Mouse (Mus musculus): ENCODE data around the gene Synm. TPM values are rescaled to one million over a fixed set of nuclear protein-coding genes. Genes with fewer than 3 reads are reported as not detected.

Gene Synm
- 1.8 and 1.9 TPM in 2 replicates for polyA plus RNA-seq (2015; fragmentation: Nextera tagmentation; extraction: Ambion mirVana)

DNA sequence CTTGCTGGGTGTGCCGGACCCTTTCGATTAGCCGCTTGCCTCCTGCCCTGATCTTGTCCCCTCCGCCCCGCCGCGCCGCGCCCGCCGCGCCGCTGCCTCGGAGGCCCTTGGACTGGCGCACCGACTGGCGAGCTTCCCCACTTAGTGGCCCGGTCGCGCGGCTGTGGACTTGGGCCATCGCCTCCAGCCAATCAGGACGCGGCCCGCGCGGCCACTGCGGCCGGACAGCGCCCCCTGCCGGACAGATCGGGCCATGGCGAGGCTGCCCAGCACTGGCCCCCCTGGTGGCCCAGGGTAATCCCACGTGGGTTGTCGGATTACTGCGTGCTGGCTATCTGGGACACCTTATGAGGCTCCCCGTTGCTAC is at the start of gene Synm:
Gene Synm (minus strand): TSS at position 114 of the 367 bp plus-strand sequence.
- peak within 1 kb of the TSS; percentile 70 for H3K9ac ChIP-seq
- ATAC-seq, result peak; percentile 90
- WGBS, result 0% methylated on average over 36 of the region's 37 CpGs

GRCm38 (mm10) chr7:67803857-67804215 is 44.3 kb upstream of the Synm start:
- peak; percentile 39; the same call in 1 of the 2 replicates for ATAC-seq
- H3K4me3 ChIP-seq, result peak overlapping the region; percentile 41
- H3K27ac ChIP-seq, result no peak overlapping the region
- H3K4me1 ChIP-seq, result 0 out of 2 replicates have a peak, but pooled peaks cover 8% of the 10 kb centered on the region
- H3K4me2 ChIP-seq, result peak overlapping the region; percentile 70
- H3K9ac ChIP-seq, result peak overlapping the region; percentile 45
- H3K36me3 ChIP-seq (ENCODE audit: poor library complexity, severe bottlenecking), result no peaks in the 10 kb centered on the region
- no peaks in the 10 kb centered on the region for H3K9me3 ChIP-seq (replicated peaks)
- no peaks in the 10 kb centered on the region for H3K27me3 ChIP-seq
- WGBS, result 6% methylated on average over 11 of the region's 13 CpGs

More for the DNA sequence above, at the start of gene Synm:
- H3K36me3 ChIP-seq (ENCODE audit: poor library complexity, severe bottlenecking), result no peaks in the 10 kb centered on the region
- peaks cover 13% of the 10 kb centered on the region for H3K4me1 ChIP-seq
- H3K4me3 ChIP-seq, result peak within 1 kb of the TSS; percentile 60
- peak within 1 kb of the TSS; percentile 59 for H3K27ac ChIP-seq
- peak within 1 kb of the TSS; percentile 99 for H3K4me2 ChIP-seq
- H3K9me3 ChIP-seq (replicated peaks), result no peaks in the 10 kb centered on the region
- peaks cover 23% of the 10 kb centered on the region for H3K27me3 ChIP-seq

DNA sequence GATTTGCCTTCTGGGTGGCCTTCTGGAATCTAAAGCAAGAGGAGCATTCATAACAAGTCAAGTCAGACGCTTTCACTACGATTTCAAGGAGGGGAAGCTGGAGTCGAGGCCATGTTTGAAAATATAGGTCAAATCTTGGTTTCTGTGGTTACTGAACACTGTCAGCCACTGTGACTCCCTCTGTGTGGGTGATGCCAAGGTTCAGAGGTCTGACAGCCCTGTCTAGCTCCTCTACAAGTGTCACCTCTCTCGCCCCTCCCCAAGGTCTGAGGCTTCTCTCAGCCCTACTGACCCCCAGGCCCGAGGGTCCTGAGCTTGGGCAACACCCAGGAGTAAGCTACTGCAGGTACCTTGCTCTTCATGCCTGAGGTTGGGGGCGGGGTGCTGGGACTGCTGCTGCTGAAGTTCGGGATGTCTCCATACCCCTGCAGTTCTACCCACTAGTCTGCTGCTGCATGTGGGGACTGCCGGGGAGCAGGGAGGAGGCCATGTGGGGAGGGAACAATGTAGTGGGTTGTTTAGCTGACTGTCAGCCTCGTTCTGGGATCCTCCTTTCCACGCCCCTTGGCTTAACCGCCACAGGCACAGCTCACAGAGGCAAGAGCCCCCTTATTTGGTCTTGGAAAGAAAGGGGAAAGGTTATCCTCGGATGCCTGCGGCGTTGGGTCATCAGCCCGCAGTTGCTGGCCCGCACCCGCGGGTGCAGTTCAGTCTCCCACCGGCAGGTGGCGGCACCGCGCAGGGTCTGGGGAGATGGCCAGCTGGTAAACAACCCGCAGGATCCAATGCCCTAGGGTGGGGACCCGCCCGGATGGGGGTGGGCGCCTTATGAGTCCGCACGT is 43.7 kb upstream of the Synm start:
- Histone ChIP-seq H3K4me2 (peak overlapping the region; percentile 70), H3K4me3 (peak overlapping the region; percentile 41), H3K27ac (no peak overlapping the region), H3K9ac (peak overlapping the region; percentile 45), H3K9me3 (replicated peaks) (no peaks in the 10 kb centered on the region), H3K36me3 (ENCODE audit: poor library complexity, severe bottlenecking) (no peaks in the 10 kb centered on the region), H3K27me3 (no peaks in the 10 kb centered on the region), H3K4me1 (0 out of 2 replicates have a peak, but pooled peaks cover 8% of the 10 kb centered on the region)
- WGBS, result 15% methylated on average over 28 of the region's 28 CpGs
- ATAC-seq, result peak; percentile 84

DNA sequence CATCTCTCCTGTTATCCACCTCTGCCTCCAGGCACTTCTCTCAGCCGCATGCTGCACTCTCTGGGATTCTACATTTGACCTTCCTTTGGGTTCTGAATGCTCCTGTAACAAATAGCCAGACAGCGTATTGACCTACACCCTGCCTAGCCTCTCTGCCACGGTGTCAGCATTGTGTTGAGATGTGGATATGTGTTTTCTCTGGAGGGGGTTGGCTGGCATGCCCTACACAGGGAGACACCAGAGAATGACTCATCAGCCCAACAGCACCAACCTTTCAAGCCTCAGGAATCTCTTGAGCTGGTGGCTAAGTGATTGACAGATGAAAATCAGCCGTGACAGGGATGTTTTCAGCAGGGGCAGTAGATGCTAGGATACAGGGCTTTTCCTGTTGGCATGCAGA is 41.5 kb upstream of the Synm start:
- Histone ChIP-seq H3K27ac (no peak overlapping the region), H3K4me2 (no peak overlapping the region), H3K36me3 (ENCODE audit: poor library complexity, severe bottlenecking) (no peaks in the 10 kb centered on the region), H3K27me3 (no peaks in the 10 kb centered on the region), H3K4me1 (0 out of 2 replicates have a peak, but pooled peaks cover 8% of the 10 kb centered on the region), H3K9ac (no peak overlapping the region), H3K9me3 (replicated peaks) (no peaks in the 10 kb centered on the region), H3K4me3 (no peak overlapping the region)
- WGBS, result 75% methylated on average over 4 of the region's 4 CpGs
- ATAC-seq, result no peak

GRCm38 (mm10) chr7:67800547-67800946 is 41.0 kb upstream of the Synm start:
- Histone ChIP-seq H3K27ac (no peak overlapping the region), H3K9me3 (replicated peaks) (no peaks in the 10 kb centered on the region), H3K4me3 (no peak overlapping the region), H3K36me3 (ENCODE audit: poor library complexity, severe bottlenecking) (no peaks in the 10 kb centered on the region), H3K4me2 (no peak overlapping the region), H3K4me1 (0 out of 2 replicates have a peak, but pooled peaks cover 8% of the 10 kb centered on the region), H3K9ac (no peak overlapping the region), H3K27me3 (no peaks in the 10 kb centered on the region)
- ATAC-seq, result no peak
- WGBS, result 92% methylated on average over 6 of the region's 6 CpGs

GRCm38 (mm10) chr7:67798476-67798875 is 38.9 kb upstream of the Synm start:
- Histone ChIP-seq H3K27me3 (no peaks in the 10 kb centered on the region), H3K36me3 (ENCODE audit: poor library complexity, severe bottlenecking) (no peaks in the 10 kb centered on the region), H3K27ac (no peak overlapping the region), H3K4me2 (no peak overlapping the region), H3K9me3 (replicated peaks) (no peaks in the 10 kb centered on the region), H3K4me1 (0 out of 2 replicates have a peak, but pooled peaks cover 4% of the 10 kb centered on the region), H3K9ac (no peak overlapping the region), H3K4me3 (no peak overlapping the region)
- WGBS, result 92% methylated on average over 4 of the region's 4 CpGs
- no peak for ATAC-seq

- Histone ChIP-seq H3K4me1 (no peaks in the 10 kb centered on the region), H3K4me2 (no peak overlapping the region), H3K9ac (no peak overlapping the region), H3K4me3 (no peak overlapping the region), H3K9me3 (replicated peaks) (no peaks in the 10 kb centered on the region), H3K27ac (no peak overlapping the region), H3K27me3 (no peaks in the 10 kb centered on the region), H3K36me3 (ENCODE audit: poor library complexity, severe bottlenecking) (no peaks in the 10 kb centered on the region)
- ATAC-seq, result no peak
- WGBS, result 44% methylated on average over 8 of the region's 8 CpGs
Measured at GRCm38 (mm10) chr7:67797065-67797464, 37.5 kb upstream of the Synm start.

- ATAC-seq, result no peak
- H3K27ac ChIP-seq, result no peak overlapping the region
- no peaks in the 10 kb centered on the region for H3K36me3 ChIP-seq (ENCODE audit: poor library complexity, severe bottlenecking)
- no peaks in the 10 kb centered on the region for H3K9me3 ChIP-seq (replicated peaks)
- no peaks in the 10 kb centered on the region for H3K27me3 ChIP-seq
- H3K9ac ChIP-seq, result no peak overlapping the region
- H3K4me2 ChIP-seq, result no peak overlapping the region
- no peaks in the 10 kb centered on the region for H3K4me1 ChIP-seq
- no peak overlapping the region for H3K4me3 ChIP-seq
- 67% methylated on average over 7 of the region's 7 CpGs for WGBS
Measured at GRCm38 (mm10) chr7:67793449-67793848, 33.9 kb upstream of the Synm start.

GRCm38 (mm10) chr7:67791256-67791655 is 31.7 kb upstream of the Synm start:
- no peaks in the 10 kb centered on the region for H3K9me3 ChIP-seq (replicated peaks)
- no peaks in the 10 kb centered on the region for H3K27me3 ChIP-seq
- no peak overlapping the region for H3K27ac ChIP-seq
- no peak overlapping the region for H3K4me3 ChIP-seq
- whole genome bisulfite sequencing, result 45% methylated on average over 7 of the region's 7 CpGs
- H3K9ac ChIP-seq, result no peak overlapping the region
- H3K36me3 ChIP-seq (ENCODE audit: poor library complexity, severe bottlenecking), result no peaks in the 10 kb centered on the region
- no peaks in the 10 kb centered on the region for H3K4me1 ChIP-seq
- H3K4me2 ChIP-seq, result no peak overlapping the region
- ATAC-seq, result no peak

DNA sequence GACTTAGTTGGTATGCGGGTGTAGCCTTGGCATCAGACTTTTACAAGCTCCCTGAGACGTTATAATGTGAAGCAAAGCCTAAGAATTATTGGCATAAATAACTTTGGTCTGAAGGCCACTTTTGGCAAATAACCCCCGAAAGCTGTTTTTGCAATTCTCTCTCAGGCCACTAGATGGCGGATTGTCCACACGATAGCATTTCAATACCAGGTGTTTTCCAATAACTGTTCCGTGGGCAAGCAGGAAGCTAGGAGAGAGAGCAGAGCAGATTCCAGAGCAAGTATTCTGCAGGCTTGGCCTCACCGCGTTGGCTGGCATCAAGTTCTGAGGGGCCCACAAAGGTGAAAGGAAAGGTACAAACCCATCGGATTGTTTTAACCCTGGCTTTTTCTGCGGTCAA is 29.2 kb upstream of the Synm start:
- H3K4me2 ChIP-seq, result no peak overlapping the region
- 0 out of 2 replicates have a peak, but pooled peaks have one; percentile 59 for ATAC-seq
- H3K36me3 ChIP-seq (ENCODE audit: poor library complexity, severe bottlenecking), result no peaks in the 10 kb centered on the region
- H3K9ac ChIP-seq, result no peak overlapping the region
- no peaks in the 10 kb centered on the region for H3K27me3 ChIP-seq
- WGBS, result 15% methylated on average over 10 of the region's 10 CpGs
- no peaks in the 10 kb centered on the region for H3K9me3 ChIP-seq (replicated peaks)
- no peak overlapping the region for H3K4me3 ChIP-seq
- H3K4me1 ChIP-seq, result no peaks in the 10 kb centered on the region
- H3K27ac ChIP-seq, result no peak overlapping the region

DNA sequence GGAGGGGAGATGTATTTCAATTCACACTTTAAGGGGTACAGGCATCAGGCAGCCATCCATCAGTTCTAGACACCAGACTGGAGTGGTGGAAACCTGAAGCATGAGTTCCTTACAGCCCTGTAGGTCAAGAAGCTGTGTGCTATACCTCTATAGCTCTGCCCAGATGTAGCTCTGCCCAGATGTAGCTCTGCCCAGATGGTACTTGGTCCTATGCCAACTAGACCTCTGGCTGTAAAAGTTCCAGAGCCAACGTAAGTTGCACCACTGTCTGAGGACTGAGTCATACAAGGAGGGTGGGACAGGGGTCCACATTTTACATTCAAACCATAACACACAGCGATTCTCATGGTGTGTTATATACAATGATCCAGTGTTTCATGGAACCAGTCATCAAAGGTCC is 28.3 kb upstream of the Synm start:
- Histone ChIP-seq H3K4me2 (no peak overlapping the region), H3K9ac (no peak overlapping the region), H3K36me3 (ENCODE audit: poor library complexity, severe bottlenecking) (no peaks in the 10 kb centered on the region), H3K27ac (no peak overlapping the region), H3K4me3 (no peak overlapping the region), H3K27me3 (no peaks in the 10 kb centered on the region), H3K4me1 (no peaks in the 10 kb centered on the region), H3K9me3 (replicated peaks) (no peaks in the 10 kb centered on the region)
- no peak for ATAC-seq
- 70% methylated on average over 2 of the region's 2 CpGs for WGBS

GRCm38 (mm10) chr7:67776636-67777305 is 17.2 kb upstream of the Synm start:
- H3K4me1 ChIP-seq, result no peaks in the 10 kb centered on the region
- no peak overlapping the region for H3K9ac ChIP-seq
- no peak for ATAC-seq
- H3K4me3 ChIP-seq, result no peak overlapping the region
- WGBS, result 57% methylated on average over 12 of the region's 12 CpGs
- H3K27ac ChIP-seq, result no peak overlapping the region
- H3K27me3 ChIP-seq, result no peaks in the 10 kb centered on the region
- no peaks in the 10 kb centered on the region for H3K36me3 ChIP-seq (ENCODE audit: poor library complexity, severe bottlenecking)
- no peak overlapping the region for H3K4me2 ChIP-seq
- no peaks in the 10 kb centered on the region for H3K9me3 ChIP-seq (replicated peaks)
